Mouse (Mus musculus) heart, embryonic 14.5 days (tissue): ENCODE results near the gene Il34. TPM values are rescaled to one million over a fixed set of nuclear protein-coding genes. Genes with fewer than 3 reads are reported as not detected.

Experiments
- ATAC-seq: fragments of 200-750 bp; cut with Nextera tagmentation; 2 replicates; pipeline ENCODE4 v1.8.0; 2017; ENCODE audit warnings: low read depth, moderate TSS enrichment; ENCODE audit not compliant: insufficient number of reproducible peaks, insufficient read depth, low FRiP score
- H3K27ac ChIP-seq, 2 experiments: fragments of 200-500 bp in 1 of 2; fragments of 300-500 bp in 1 of 2; sonication (generic) in 1 of 2; replicated peaks in 1 of 2; 2 replicates each; pipeline ENCODE4 v1.5.1; 2012 to 2014; ENCODE audit warnings: low read depth in 2 of 2, low read length in 2 of 2, control low read depth in 1 of 2, mild to moderate bottlenecking in 1 of 2, mixed read lengths in 1 of 2; ENCODE audit not compliant: control insufficient read depth in 1 of 2, insufficient read depth in 1 of 2
- H3K27me3 ChIP-seq: fragments of 300-500 bp; sonication (generic); 2 replicates; pipeline ENCODE4 v1.6.1; 2014; ENCODE audit warnings: mild to moderate bottlenecking, low read length, control low read depth; ENCODE audit not compliant: control insufficient read depth, insufficient read depth
- H3K36me3 ChIP-seq: fragments of 300-500 bp; sonication (generic); 2 replicates; pipeline ENCODE4 v1.6.1; 2014; ENCODE audit warnings: mild to moderate bottlenecking, control low read depth, low read length, mixed read lengths; ENCODE audit not compliant: control insufficient read depth, insufficient read depth
- H3K4me1 ChIP-seq, 2 experiments: fragments of 200-500 bp in 1 of 2; fragments of 300-500 bp in 1 of 2; sonication (generic) in 1 of 2; 2 replicates each; pipeline ENCODE4 v1.6.1; 2012 to 2014; ENCODE audit warnings: low read length in 2 of 2, control low read depth in 1 of 2, mixed read lengths in 1 of 2; ENCODE audit not compliant: control insufficient read depth in 2 of 2, insufficient read depth in 2 of 2
- H3K4me2 ChIP-seq: fragments of 300-500 bp; sonication (generic); 2 replicates; pipeline ENCODE4 v1.6.1; 2014; ENCODE audit warnings: mild to moderate bottlenecking, low read length
- H3K4me3 ChIP-seq, 2 experiments: fragments of 200-500 bp in 1 of 2; fragments of 300-500 bp in 1 of 2; sonication (generic) in 1 of 2; 2 replicates each; pipeline ENCODE4 v1.5.1; 2012 to 2014; ENCODE audit warnings: low read length in 2 of 2, mild to moderate bottlenecking in 2 of 2, control low read depth in 1 of 2, low read depth in 1 of 2, moderate library complexity in 1 of 2; ENCODE audit not compliant: control insufficient read depth in 1 of 2, insufficient read depth in 1 of 2
- H3K9ac ChIP-seq: fragments of 300-500 bp; sonication (generic); 2 replicates; pipeline ENCODE4 v1.6.1; 2014; ENCODE audit warnings: mild to moderate bottlenecking, low read length
- H3K9me3 ChIP-seq: fragments of 300-500 bp; sonication (generic); 2 replicates; pipeline ENCODE4 v1.6.1; 2016; ENCODE audit warnings: low read length, control low read depth; ENCODE audit not compliant: control insufficient read depth
- WGBS: fragments of 180-500 bp; shearing (Covaris S2); extraction: QIAGEN DNeasy Blood & Tissue Kit; methylation state at CpG from one replicate; pipeline ENCODE4 v1.1.7; 2014; 5-methylcytosine and 5-hydroxymethylcytosine counted together
- polyA plus RNA-seq: library from polyadenylated mRNA; unstranded; fragments of >200 nt; fragmentation: Nextera tagmentation; extraction: Ambion mirVana; gene quantifications from 2 replicates; pipeline ENCODE4 v1.2.1, GENCODE M21; 2014

Il34 gene
- polyA plus RNA-seq, 1 experiment from 2014 or later: 0.49 TPM

- Histone ChIP-seq H3K4me3 (no peak overlapping the region), H3K9me3 (no peaks in the 10 kb centered on the region), H3K4me2 (peak overlapping the region; percentile 16), H3K9ac (peak overlapping the region; percentile 63), H3K27ac (peak overlapping the region; percentile 71 to 90), H3K27me3 (no peaks in the 10 kb centered on the region), H3K4me1 (peaks cover 86 to 93% of the 10 kb centered on the region in 2 experiments), H3K36me3 (no peaks in the 10 kb centered on the region; the same call in 1 of the 2 replicates)
- ATAC-seq: no peak
- WGBS: 48% methylated on average over 15 of the region's 15 CpGs
Observed at GRCm38 (mm10) chr8:110714827-110715519, 90.8 kb downstream of the Il34 start.

- no peaks in the 10 kb centered on the region for H3K27me3 ChIP-seq
- no peak overlapping the region for H3K4me2 ChIP-seq
- no peak overlapping the region for H3K4me3 ChIP-seq
- peaks cover 73 to 83% of the 10 kb centered on the region in 2 experiments for H3K4me1 ChIP-seq
- H3K9ac ChIP-seq: 0 out of 2 replicates have a peak overlapping the region, but pooled peaks have one; percentile 21
- no peaks in the 10 kb centered on the region; the same call in 1 of the 2 replicates for H3K36me3 ChIP-seq
- no peaks in the 10 kb centered on the region for H3K9me3 ChIP-seq
- H3K27ac ChIP-seq: peak overlapping the region; percentile 49 to 59; a peak in 3 of 4 replicates
- 45% methylated on average over 7 of the region's 7 CpGs for WGBS
- no peak for ATAC-seq
Observed at GRCm38 (mm10) chr8:110713073-110713472, 92.7 kb downstream of the Il34 start.

- Histone ChIP-seq H3K4me1 (peaks cover 65 to 73% of the 10 kb centered on the region in 2 experiments), H3K4me3 (no peak overlapping the region), H3K9ac (peak overlapping the region; percentile 45), H3K36me3 (no peaks in the 10 kb centered on the region; the same call in 1 of the 2 replicates), H3K27ac (peak overlapping the region; percentile 85 to 90), H3K27me3 (no peaks in the 10 kb centered on the region), H3K9me3 (no peaks in the 10 kb centered on the region), H3K4me2 (no peak overlapping the region)
- peak; percentile 71 for ATAC-seq
- 13% methylated on average over 13 of the region's 13 CpGs for WGBS
Observed at GRCm38 (mm10) chr8:110711271-110711934, 94.3 kb downstream of the Il34 start.

GRCm38 (mm10) chr8:110710593-110710992 is 95.1 kb downstream of the Il34 start:
- H3K4me2 ChIP-seq: no peak overlapping the region
- no peaks in the 10 kb centered on the region for H3K27me3 ChIP-seq
- no peak for ATAC-seq
- H3K4me1 ChIP-seq: peaks cover 65 to 73% of the 10 kb centered on the region in 2 experiments
- no peaks in the 10 kb centered on the region; the same call in 1 of the 2 replicates for H3K36me3 ChIP-seq
- no peak overlapping the region for H3K4me3 ChIP-seq
- H3K9me3 ChIP-seq: no peaks in the 10 kb centered on the region
- H3K27ac ChIP-seq: peak overlapping the region; percentile 85 to 90
- WGBS: 55% methylated on average over 3 of the region's 3 CpGs
- H3K9ac ChIP-seq: peak overlapping the region; percentile 45

GRCm38 (mm10) chr8:110708429-110708828 is 97.3 kb downstream of the Il34 start:
- Histone ChIP-seq H3K4me3 (no peak overlapping the region), H3K4me2 (no peak overlapping the region), H3K36me3 (no peaks in the 10 kb centered on the region; the same call in 1 of the 2 replicates), H3K9me3 (no peaks in the 10 kb centered on the region), H3K27me3 (no peaks in the 10 kb centered on the region), H3K4me1 (peaks cover 65 to 74% of the 10 kb centered on the region in 2 experiments), H3K9ac (no peak overlapping the region), H3K27ac (no peak overlapping the region)
- no peak for ATAC-seq
- WGBS: 90% methylated on average over 11 of the region's 11 CpGs

- H3K9ac ChIP-seq: 0 out of 2 replicates have a peak overlapping the region, but pooled peaks have one; percentile 34
- peaks cover 55 to 72% of the 10 kb centered on the region in 2 experiments for H3K4me1 ChIP-seq
- ATAC-seq: no peak
- no peak overlapping the region for H3K4me3 ChIP-seq
- H3K9me3 ChIP-seq: no peaks in the 10 kb centered on the region
- no peak overlapping the region for H3K4me2 ChIP-seq
- peak overlapping the region; percentile 6 to 41; a peak in 1 of 4 replicates for H3K27ac ChIP-seq
- H3K27me3 ChIP-seq: no peaks in the 10 kb centered on the region
- WGBS: 88% methylated on average over 3 of the region's 3 CpGs
- H3K36me3 ChIP-seq: no peaks in the 10 kb centered on the region
Observed at GRCm38 (mm10) chr8:110706288-110706870, 99.3 kb downstream of the Il34 start.
